Mouse (Mus musculus) cerebellum, adult 2 months (tissue): ENCODE measurements around the gene Slc25a43.

Experiments
- CTCF ChIP-seq: fragments of 200-500 bp; IDR thresholded peaks from 2 replicates; pipeline ENCODE4 v1.5.1; 2011; ENCODE audit warnings: low read depth, mild to moderate bottlenecking, control low read depth, low read length, moderate library complexity, borderline replicate concordance; ENCODE audit not compliant: insufficient read depth
- POLR2A ChIP-seq: fragments of 200-500 bp; IDR thresholded peaks from 2 replicates; pipeline ENCODE4 v1.6.1; 2011; ENCODE audit warnings: low read length, control low read depth, borderline replicate concordance; ENCODE audit not compliant: insufficient read depth

GRCm38 (mm10) chrX:36775520-36775919 is 32.1 kb downstream of the Slc25a43 start:
- TF ChIP-seq POLR2A = no peak
- TF ChIP-seq CTCF = no peak
